8 mouse cellular contexts compared by ENCODE assay signal in genomic region chr16:96081742-96082241, GRCm38 (mm10). TPM values are rescaled to one million over a fixed set of nuclear protein-coding genes. Genes with fewer than 3 reads are reported as not detected.
DNase-seq lines count a peak whose midpoint lies in the region; ATAC-seq lines count a peak whose summit lies in the region.

No protein-coding gene starts in this region.

- peak; percentile 54 for DNase-seq in right cerebral cortex, postnatal 14 days
- no peak for DNase-seq in right cerebral cortex, postnatal 25 days
- DNase-seq in gastrocnemius, postnatal 14 days, result peak; percentile 63
- peak; percentile 55 to 85 for DNase-seq in kidney, postnatal 25 days
- DNase-seq in lung, postnatal 10 days, result peak; percentile 62
- peak; percentile 57 to 84 for DNase-seq in spleen, postnatal 4 days (ENCODE audit: low spot score in 2 of 2)

- 0 out of 2 replicates have a peak, but pooled peaks cover 2% of the 10 kb centered on the region for H3K4me1 ChIP-seq in brown adipose tissue, adult 24 weeks (ENCODE audit: control insufficient read depth, insufficient read depth, insufficient read length, low read length)

- intact Hi-C loops in gastrocnemius, postnatal 14 days (cut with DNase I; ENCODE audit: low total_unique reads), result no loop called here

- H3K4me3 ChIP-seq in brown adipose tissue, adult 24 weeks (ENCODE audit: insufficient read depth, low read depth, low read length), result peak overlapping the region; percentile 97

- H3K27ac ChIP-seq in brown adipose tissue, adult 24 weeks (replicated peaks; ENCODE audit: low read depth, low read length), result peak overlapping the region; percentile 81

- no peak for ATAC-seq in inflammation-experienced regulatory T-cells, adult 6 months

RNA-seq across cellular contexts. Expression of gene Brwd1, which starts 0.5 kb away (rescaled TPM):
- 17.3 and 22.8 TPM in 2 replicates for polyA plus RNA-seq in brown adipose tissue, adult 24 weeks (2012; ENCODE audit: insufficient read depth, insufficient read length, missing spikeins)
- 10 to 100 TPM; 65.9 to 72.2 TPM for total RNA-seq in gastrocnemius, postnatal 14 days (2021)
- 10 to 100 TPM; 26.9 to 55.5 (median 47.3) TPM for polyA plus RNA-seq in inflammation-experienced regulatory T-cells, adult 6 months (2017; shearing (Covaris generic))

RNA-seq across cellular contexts. Expression of gene Hmgn1, which starts 45.7 kb away (rescaled TPM):
- polyA plus RNA-seq in brown adipose tissue, adult 24 weeks (2012; ENCODE audit: insufficient read depth, insufficient read length, missing spikeins), result 52.4 and 61.2 TPM in 2 replicates
- total RNA-seq in gastrocnemius, postnatal 14 days (2021), result 10 to 100 TPM; 34.2 to 66.6 TPM
- polyA plus RNA-seq in inflammation-experienced regulatory T-cells, adult 6 months (2017; shearing (Covaris generic)), result 10 to 100 TPM; 57.3 to 89.3 (median 57.4) TPM
